Mouse (Mus musculus): ENCODE results near the gene Nr4a1. TPM values are rescaled to one million over a fixed set of nuclear protein-coding genes. Genes with fewer than 3 reads are reported as not detected.

The Nr4a1 gene
- polyA plus RNA-seq, 1 experiment, result 31.9 TPM

DNA sequence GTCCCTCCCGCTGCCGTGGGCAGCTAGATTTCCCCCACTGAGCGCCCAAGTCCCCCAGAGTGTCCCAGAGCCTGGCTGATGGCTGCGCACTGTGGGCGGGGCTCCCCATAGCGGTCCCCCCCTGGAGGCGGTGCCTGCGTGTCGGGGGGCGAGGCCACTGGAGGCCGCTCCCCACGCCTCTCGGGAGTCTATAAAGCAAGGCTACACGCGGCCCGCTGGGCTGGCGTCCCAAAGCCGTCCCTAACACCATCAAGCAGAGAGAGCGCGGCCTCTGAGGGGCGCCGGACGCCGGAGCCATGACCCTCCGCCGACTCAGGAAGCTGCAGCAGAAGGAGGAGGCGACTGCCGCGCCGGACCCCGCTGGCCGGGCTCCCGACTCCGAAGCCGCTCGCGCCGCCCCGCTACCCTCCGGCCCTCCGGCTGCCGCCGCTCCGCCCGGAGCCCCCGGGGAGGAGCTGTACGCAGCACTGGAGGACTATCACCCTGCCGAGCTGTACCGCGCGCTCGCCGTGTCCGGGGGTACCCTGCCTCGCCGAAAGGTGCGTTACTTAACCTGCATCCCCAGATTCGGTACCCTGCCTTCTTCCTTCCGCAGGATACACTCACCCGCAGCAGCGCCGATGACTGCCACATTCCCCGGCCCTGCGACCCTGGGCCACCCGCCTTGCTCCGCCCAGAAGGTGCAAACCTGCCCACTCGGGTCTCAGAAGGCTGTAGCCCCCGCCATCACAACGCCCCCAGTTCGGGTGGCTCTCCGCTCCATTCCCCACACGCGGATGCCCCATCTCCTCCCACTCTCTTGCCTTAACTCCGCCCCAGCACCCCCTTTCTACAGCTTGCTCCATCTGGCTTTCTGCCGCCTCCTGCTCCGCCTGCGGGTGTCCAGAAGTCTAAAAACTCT lies 29.8 kb upstream of the Nr4a1 start, which contains the start of gene Grasp:
Gene Grasp, plus strand, starts transcription at position 183 of the 901 bp plus-strand sequence.
- no peak within 1 kb of the TSS for H3K27ac ChIP-seq (ENCODE audit: insufficient read depth, low read length)
- no peaks in the 10 kb centered on the region for H3K27me3 ChIP-seq (ENCODE audit: control insufficient read depth, insufficient read depth, low read length, poor library complexity, severe bottlenecking)
- H3K4me3 ChIP-seq (ENCODE audit: low read depth, low read length), result peak within 1 kb of the TSS; percentile 81
- TF ChIP-seq CTCF (IDR thresholded peaks at IDR 0.05; ENCODE audit: low read depth, low read length), result no peak
- peak; percentile 50 for TF ChIP-seq POLR2A (IDR thresholded peaks at IDR 0.05; ENCODE audit: insufficient read depth, low read length)
- H3K4me1 ChIP-seq (ENCODE audit: control insufficient read depth, insufficient read depth, low read length), result peaks cover 7% of the 10 kb centered on the region
- H3K36me3 ChIP-seq (ENCODE audit: control insufficient read depth, insufficient read depth, low read length, poor library complexity, severe bottlenecking), result peaks cover 4% of the 10 kb centered on the region
- no peaks in the 10 kb centered on the region for H3K9me3 ChIP-seq (replicated peaks; ENCODE audit: control insufficient read depth, insufficient read depth, low read length, poor library complexity, severe bottlenecking)
- peak within 1 kb of the TSS; percentile 93 for H3K9ac ChIP-seq (ENCODE audit: low read depth, poor library complexity, severe bottlenecking)

DNA sequence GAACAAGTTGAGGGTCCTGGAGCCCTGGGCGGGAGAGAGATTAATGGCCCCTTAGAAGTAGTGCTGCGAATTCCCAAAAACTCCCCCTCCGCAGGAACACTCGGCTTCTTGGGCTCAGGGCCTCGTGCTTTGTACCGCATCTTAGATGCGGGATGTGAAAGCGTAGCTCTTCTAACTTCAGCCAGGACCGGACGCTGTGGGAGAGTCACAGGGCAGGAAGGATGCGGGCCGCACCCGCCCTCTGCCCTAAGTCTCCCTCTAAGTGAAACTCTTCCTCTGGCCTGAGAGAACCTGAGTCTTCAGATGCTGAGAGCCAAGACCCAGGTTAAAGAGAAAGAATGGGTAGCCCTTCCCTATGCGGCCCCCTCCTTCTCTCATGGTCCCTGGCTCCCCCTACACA lies 29.1 kb upstream of the Nr4a1 start:
- H3K4me1 ChIP-seq (ENCODE audit: control insufficient read depth, insufficient read depth, low read length), result peaks cover 7% of the 10 kb centered on the region
- peak overlapping the region; percentile 81 for H3K4me3 ChIP-seq (ENCODE audit: low read depth, low read length)
- peak overlapping the region; percentile 93 for H3K9ac ChIP-seq (ENCODE audit: low read depth, poor library complexity, severe bottlenecking)
- no peak overlapping the region for H3K27ac ChIP-seq (ENCODE audit: insufficient read depth, low read length)
- H3K27me3 ChIP-seq (ENCODE audit: control insufficient read depth, insufficient read depth, low read length, poor library complexity, severe bottlenecking), result no peaks in the 10 kb centered on the region
- H3K36me3 ChIP-seq (ENCODE audit: control insufficient read depth, insufficient read depth, low read length, poor library complexity, severe bottlenecking), result peaks cover 9% of the 10 kb centered on the region
- TF ChIP-seq EP300 (IDR thresholded peaks at IDR 0.05; ENCODE audit: insufficient read depth, low read depth, low read length) (no peak), CTCF (IDR thresholded peaks at IDR 0.05; ENCODE audit: low read depth, low read length) (no peak), POLR2A (IDR thresholded peaks at IDR 0.05; ENCODE audit: insufficient read depth, low read length) (no peak)
- no peaks in the 10 kb centered on the region for H3K9me3 ChIP-seq (replicated peaks; ENCODE audit: control insufficient read depth, insufficient read depth, low read length, poor library complexity, severe bottlenecking)

DNA sequence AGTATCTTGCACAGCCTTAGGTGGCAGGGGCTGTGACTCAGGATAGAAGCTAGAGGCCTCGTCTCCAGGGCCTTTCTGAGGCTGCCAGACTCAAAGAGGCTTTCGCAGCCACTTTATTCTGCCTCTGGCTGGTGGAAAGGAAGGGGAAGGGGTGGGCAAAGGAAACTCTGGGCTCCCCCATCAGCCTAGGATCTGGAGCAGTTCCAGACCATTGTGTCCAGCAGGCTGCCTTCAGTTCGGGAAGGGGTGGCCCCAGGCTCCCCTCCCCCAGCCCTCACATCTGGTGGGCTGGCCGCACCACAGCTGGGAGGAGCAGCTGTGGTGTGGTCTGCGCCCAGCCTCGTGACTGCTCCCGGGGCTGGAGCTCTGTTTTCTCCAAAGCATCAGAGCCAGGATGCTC lies 26.1 kb upstream of the Nr4a1 start:
- peaks cover 5% of the 10 kb centered on the region for H3K4me1 ChIP-seq (ENCODE audit: control insufficient read depth, insufficient read depth, low read length)
- H3K9ac ChIP-seq (ENCODE audit: low read depth, poor library complexity, severe bottlenecking), result peak overlapping the region; percentile 47
- no peaks in the 10 kb centered on the region for H3K27me3 ChIP-seq (ENCODE audit: control insufficient read depth, insufficient read depth, low read length, poor library complexity, severe bottlenecking)
- peak; percentile 79 for TF ChIP-seq EP300 (IDR thresholded peaks at IDR 0.05; ENCODE audit: insufficient read depth, low read depth, low read length)
- no peak for TF ChIP-seq POLR2A (IDR thresholded peaks at IDR 0.05; ENCODE audit: insufficient read depth, low read length)
- H3K27ac ChIP-seq (ENCODE audit: insufficient read depth, low read length), result 0 out of 2 replicates have a peak overlapping the region, but pooled peaks have one; percentile 8
- no peaks in the 10 kb centered on the region for H3K9me3 ChIP-seq (replicated peaks; ENCODE audit: control insufficient read depth, insufficient read depth, low read length, poor library complexity, severe bottlenecking)
- H3K4me3 ChIP-seq (ENCODE audit: low read depth, low read length), result no peak overlapping the region
- H3K36me3 ChIP-seq (ENCODE audit: control insufficient read depth, insufficient read depth, low read length, poor library complexity, severe bottlenecking), result peaks cover 12% of the 10 kb centered on the region

DNA sequence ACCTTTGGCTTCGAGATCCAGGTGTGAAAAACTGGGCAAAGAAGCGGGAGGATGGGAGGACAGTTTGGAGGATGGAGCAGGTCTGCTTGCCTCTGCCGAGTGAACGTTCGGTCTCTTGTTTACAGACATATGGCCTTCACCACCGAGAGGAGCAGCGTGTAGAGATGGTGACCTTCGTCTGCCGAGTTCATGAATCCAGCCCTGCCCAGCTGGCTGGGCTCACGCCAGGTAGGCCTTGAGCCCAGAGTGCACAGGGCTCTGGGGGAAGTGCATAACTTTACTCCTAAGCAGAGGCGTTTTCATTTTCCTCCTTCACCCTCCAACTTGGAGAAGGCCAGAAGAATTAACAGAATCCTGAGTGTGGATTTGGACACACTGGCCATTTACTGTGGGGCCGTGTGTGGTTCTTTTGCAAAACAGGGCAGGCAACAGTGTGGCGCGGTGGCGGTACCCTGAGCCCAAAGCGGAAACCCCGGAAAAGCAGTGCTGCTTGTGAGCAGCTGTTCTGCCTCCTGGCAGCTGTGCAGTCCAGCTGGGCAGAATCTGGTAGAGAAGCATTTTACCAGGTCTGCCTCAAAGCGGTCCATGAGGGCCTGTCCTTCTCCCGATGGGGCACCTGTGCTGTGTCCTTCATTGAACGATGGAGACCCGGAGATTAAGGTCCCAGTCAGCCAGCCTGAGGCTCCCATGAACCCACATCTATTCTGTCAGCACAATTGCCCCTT lies 25.0 kb upstream of the Nr4a1 start:
- H3K36me3 ChIP-seq (ENCODE audit: control insufficient read depth, insufficient read depth, low read length, poor library complexity, severe bottlenecking), result peaks cover 12% of the 10 kb centered on the region
- H3K4me3 ChIP-seq (ENCODE audit: low read depth, low read length), result no peak overlapping the region
- peak overlapping the region; percentile 47; the same call in 1 of the 2 replicates for H3K9ac ChIP-seq (ENCODE audit: low read depth, poor library complexity, severe bottlenecking)
- peak overlapping the region; percentile 37; the same call in 1 of the 2 replicates for H3K27ac ChIP-seq (ENCODE audit: insufficient read depth, low read length)
- peaks cover 5% of the 10 kb centered on the region for H3K4me1 ChIP-seq (ENCODE audit: control insufficient read depth, insufficient read depth, low read length)
- H3K27me3 ChIP-seq (ENCODE audit: control insufficient read depth, insufficient read depth, low read length, poor library complexity, severe bottlenecking), result no peaks in the 10 kb centered on the region
- no peaks in the 10 kb centered on the region for H3K9me3 ChIP-seq (replicated peaks; ENCODE audit: control insufficient read depth, insufficient read depth, low read length, poor library complexity, severe bottlenecking)
- TF ChIP-seq CTCF (IDR thresholded peaks at IDR 0.05; ENCODE audit: low read depth, low read length) (no peak), EP300 (IDR thresholded peaks at IDR 0.05; ENCODE audit: insufficient read depth, low read depth, low read length) (no peak), POLR2A (IDR thresholded peaks at IDR 0.05; ENCODE audit: insufficient read depth, low read length) (no peak)

DNA sequence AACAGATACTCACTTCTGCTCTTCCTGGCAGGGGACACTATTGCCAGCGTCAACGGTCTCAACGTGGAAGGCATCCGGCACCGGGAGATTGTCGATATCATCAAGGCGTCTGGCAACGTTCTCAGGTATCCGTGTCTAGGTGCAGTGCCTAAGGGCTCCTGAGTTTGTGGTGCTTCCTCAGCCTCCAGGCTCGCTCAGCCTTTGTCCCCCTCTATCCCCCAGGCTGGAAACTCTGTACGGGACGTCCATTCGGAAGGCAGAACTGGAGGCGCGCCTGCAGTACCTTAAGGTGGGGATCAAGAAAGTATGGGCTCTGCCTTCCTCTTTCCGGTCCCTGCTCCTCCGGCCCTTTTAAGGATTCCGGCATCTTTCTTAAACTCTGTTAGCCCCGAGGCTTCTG lies 23.6 kb upstream of the Nr4a1 start:
- Histone ChIP-seq H3K4me1 (ENCODE audit: control insufficient read depth, insufficient read depth, low read length) (peaks cover 10% of the 10 kb centered on the region), H3K4me3 (ENCODE audit: low read depth, low read length) (no peak overlapping the region), H3K9me3 (replicated peaks; ENCODE audit: control insufficient read depth, insufficient read depth, low read length, poor library complexity, severe bottlenecking) (no peaks in the 10 kb centered on the region), H3K27ac (ENCODE audit: insufficient read depth, low read length) (no peak overlapping the region), H3K36me3 (ENCODE audit: control insufficient read depth, insufficient read depth, low read length, poor library complexity, severe bottlenecking) (peaks cover 12% of the 10 kb centered on the region), H3K27me3 (ENCODE audit: control insufficient read depth, insufficient read depth, low read length, poor library complexity, severe bottlenecking) (no peaks in the 10 kb centered on the region), H3K9ac (ENCODE audit: low read depth, poor library complexity, severe bottlenecking) (no peak overlapping the region)
- TF ChIP-seq CTCF (IDR thresholded peaks at IDR 0.05; ENCODE audit: low read depth, low read length), result no peak
- no peak for TF ChIP-seq EP300 (IDR thresholded peaks at IDR 0.05; ENCODE audit: insufficient read depth, low read depth, low read length)
- no peak for TF ChIP-seq POLR2A (IDR thresholded peaks at IDR 0.05; ENCODE audit: insufficient read depth, low read length)

Data from ES-Bruce4 (cell line).